Mouse (Mus musculus): Measurements from ENCODE around the gene Hoxb1. TPM values are rescaled to one million over a fixed set of nuclear protein-coding genes. Genes with fewer than 3 reads are reported as not detected.

The Hoxb1 gene
- total RNA-seq, 2 experiments from 2014 or later: not detected

DNA sequence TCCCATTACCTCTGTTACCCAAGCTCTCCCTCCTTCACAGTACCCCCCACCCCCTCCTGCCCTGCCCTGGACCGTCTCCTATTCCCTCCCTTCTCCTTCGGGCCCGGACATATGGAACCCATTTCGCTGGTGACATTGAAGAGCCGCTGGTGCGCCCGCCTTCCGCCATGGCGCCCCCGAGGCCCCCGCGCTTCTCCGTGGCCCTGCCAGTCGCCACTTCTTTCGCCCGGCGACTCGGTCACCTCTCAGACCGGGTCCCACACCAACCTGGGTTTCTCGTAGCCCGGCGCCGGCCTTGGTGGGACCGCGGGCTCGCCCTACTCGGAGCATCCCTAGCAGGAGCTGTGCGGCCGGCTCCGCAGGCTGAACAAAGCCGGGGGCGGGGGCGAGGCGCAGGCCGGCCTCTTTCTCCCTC lies 32.9 kb upstream of the Hoxb1 start:
- intact Hi-C loops (cut with DNase I): loop anchor here (10.0 kb wide), 1 partner anchor 138 kb away; the partner anchor contains the start of gene Hoxb13
- DNase-seq (ENCODE audit: low spot score in 2 of 2): no peak

DNA sequence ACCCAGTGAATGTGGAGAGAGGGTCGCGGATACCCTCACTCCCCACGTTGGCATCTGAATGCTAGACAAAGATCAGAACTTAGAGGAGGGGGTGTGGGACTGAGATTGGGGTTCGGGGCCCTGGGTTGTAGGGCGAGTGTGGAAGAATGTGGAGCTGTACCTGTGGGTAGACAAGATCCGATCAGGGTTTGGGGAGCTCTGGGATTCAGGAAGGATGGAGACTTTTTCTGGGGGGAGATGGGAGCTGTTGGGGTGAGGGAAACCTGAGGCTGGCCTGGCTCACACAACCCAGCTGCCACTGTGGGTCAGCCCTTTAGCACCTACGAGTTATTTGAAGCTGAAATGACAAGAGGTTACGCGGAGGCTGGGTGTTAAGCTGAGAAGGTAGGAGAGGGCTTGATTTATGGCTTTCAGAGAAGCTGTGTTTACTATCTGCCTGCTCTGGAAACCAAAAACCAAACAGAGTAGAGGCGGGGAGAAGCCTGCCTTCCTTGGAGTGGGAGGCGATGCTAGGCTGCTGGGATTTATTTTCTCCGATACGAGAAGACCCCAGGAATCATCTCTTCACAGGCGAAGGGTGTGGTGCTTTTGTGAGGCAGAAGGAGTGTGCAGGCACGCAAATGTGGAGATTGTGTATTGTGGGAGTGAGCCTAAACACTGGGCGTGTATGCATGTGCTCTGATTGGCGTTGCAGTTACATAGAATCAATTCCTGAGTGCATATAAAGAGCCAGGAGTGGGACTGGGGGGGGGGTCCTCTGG lies 32.1 kb upstream of the Hoxb1 start:
- intact Hi-C loops (cut with DNase I): loop anchor here (10.0 kb wide), 1 partner anchor 139 kb away; the partner anchor contains the start of gene Hoxb13
- DNase-seq (ENCODE audit: low spot score in 2 of 2): no peak

DNA sequence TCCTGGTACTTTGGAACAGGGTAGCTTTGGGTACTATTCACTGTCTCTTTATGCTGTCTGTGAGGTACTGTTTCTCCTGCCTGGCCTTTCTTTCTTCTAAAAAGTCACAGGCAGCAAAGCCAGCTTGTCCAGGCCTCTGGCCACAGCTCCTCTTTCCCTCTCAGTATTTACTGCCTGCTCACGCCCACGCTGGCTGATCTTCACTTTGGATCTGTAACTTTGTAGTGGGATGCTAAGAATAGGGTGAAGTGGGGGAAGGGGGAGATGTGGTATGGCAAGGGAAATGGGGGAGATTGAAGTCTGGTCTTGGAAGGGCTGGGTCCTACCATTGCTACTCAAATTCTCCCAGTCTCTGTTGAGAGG lies 31.6 kb upstream of the Hoxb1 start:
- DNase-seq (ENCODE audit: low spot score in 2 of 2): no peak
- intact Hi-C loops (cut with DNase I): loop anchor here (10.0 kb wide), 1 partner anchor 139 kb away; the partner anchor contains the start of gene Hoxb13

DNA sequence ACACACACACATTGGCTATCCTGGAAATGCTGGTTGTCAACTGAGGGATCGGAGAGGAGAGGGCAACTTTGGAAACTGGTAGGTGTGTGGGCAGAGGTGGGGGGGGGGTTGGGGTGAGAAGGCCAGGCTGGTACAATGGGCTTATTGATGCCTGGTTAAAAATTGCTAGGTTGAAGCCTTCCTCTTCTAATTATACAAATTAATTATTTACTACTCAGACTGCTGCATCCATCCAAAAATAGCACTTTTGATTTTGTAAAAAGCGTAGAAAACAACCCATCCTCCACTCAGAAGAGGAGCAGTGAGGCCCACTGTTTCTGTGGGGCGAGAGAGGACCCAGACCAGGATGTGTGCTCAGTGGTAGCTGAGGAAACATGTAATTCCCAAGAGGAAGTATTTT lies 30.6 kb upstream of the Hoxb1 start:
- intact Hi-C loops (cut with DNase I): loop anchor here (10.0 kb wide), 1 partner anchor 140 kb away; the partner anchor contains the start of gene Hoxb13
- no peak for DNase-seq (ENCODE audit: low spot score in 2 of 2)

DNA sequence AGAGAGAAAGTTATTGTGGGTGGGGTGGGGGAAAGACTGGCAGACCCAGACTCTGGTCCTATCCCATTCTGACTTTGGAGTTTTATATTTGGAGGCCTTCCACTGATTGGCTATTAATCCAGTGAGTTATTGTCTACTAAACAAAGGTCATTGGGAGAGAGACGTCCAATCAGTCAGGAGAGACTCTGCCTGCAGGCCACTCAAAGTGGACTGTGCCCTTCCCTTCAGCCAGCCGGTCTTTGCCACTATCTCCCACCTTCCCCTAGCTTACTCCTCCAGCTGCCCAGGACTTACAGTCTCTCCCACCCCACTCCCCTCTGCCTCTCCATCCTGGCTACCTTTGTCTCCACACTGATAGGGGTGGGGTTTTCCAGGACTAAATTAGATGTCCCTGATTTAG lies 29.0 kb upstream of the Hoxb1 start:
- intact Hi-C loops (cut with DNase I): loop anchor here (10.0 kb wide), 1 partner anchor 142 kb away; the partner anchor contains the start of gene Hoxb13
- no peak for DNase-seq (ENCODE audit: low spot score in 2 of 2)

DNA sequence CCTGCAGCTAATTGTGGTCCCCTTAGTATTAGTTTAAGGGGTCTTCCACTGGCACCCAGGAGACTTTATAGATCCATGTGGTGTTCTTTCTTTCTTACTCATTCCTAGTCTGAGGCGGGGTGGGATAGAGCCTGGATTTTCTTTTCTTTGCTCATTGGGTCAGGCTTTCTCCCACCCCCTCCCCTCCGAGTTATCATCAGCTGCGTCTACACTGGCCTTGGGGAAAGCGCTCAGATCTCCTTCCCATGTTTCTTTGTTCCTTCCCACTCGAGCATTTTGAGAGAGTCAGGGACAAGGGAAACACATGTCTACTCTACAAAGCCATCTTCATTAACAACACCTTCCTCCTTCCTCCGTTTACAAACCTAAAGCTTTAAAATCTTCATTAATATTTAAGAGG lies 28.5 kb upstream of the Hoxb1 start:
- intact Hi-C loops (cut with DNase I): loop anchor here (10.0 kb wide), 1 partner anchor 142 kb away; the partner anchor contains the start of gene Hoxb13

DNA sequence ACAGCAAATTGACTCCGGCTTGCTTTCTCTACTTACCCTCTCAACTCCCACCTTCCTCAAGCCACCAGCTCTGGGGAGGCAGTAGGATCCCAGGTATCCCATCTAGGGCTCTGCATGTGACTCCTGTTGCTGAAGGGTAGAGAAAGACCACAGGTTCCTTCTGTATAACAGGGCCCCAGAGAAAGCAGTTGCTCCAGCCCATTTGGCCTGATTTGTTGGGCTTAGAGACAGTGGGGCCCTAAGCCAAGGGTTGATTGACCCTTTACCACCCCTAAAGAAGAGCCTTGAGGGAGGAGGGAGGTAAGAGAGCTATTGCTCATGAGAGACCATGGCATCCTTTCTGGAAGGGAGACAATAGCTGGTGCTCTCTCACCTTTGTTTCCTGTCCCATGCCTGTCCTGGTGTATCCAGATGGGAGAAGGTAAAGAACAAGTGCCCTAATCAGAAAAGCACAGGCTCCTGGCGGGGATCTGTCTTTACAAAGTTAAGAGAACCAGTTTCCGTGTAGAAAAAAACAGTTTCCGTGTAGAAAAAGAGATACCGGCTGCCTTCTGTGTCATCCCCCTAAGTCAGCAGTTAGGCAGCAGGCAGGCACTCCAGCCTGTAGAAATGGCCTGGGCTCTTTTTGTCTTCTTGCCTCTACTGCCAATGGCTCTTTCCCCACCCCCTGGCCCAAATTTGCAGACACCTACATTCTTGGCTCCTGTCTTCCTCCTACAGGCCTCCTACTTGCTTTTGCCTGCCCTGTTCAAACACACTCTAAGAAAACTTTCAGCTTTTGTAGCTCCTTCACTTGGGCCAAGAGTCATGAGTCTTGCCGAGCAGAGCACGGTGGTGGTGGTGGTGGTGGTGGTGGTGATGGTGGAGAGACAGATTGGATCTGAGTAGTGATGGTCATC lies 26.3 kb upstream of the Hoxb1 start:
- intact Hi-C loops (cut with DNase I): loop anchor here (10.0 kb wide), 1 partner anchor 144 kb away; the partner anchor contains the start of gene Hoxb13
- no peak for DNase-seq (ENCODE audit: low spot score in 2 of 2)

More for the DNA sequence above, 28.5 kb upstream of the Hoxb1 start:
- no peak for DNase-seq (ENCODE audit: low spot score in 2 of 2)

DNA sequence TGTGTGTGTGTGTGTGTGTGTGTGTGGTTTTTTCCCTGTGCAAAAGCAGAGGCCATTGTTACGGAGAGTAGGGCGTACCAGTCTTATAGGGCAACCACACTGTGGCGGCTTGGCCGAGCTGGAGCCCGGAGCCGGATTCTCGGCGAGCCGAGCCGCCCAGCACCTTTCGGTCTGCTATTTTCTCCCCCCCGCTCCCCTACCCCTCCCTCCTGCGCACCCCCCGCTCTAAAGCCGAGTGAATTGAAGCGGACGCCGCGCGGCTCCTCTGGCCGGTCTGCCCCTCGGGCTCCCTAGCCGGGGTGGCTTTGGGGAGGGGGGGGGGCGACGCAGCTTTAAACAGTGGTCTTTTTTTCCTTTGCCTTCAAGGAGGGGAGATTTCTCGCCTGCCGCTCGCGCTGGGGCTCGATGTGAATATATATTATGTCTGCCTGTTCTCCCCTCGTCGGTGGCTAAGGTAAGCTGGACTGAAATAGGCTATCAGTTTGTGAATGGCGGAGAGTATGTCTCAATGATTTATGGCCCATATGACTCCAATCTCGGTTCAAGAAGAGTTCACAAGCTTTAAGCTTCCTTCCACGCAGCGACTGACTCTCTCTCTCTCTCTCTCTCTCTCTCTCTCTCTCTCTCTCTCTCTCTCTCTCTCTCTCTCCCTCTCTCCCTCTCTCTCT lies 24.7 kb upstream of the Hoxb1 start:
- intact Hi-C loops (cut with DNase I): loop anchor here (10.0 kb wide), 1 partner anchor 336 kb away; the partner anchor contains the start of gene Igf2bp1
- DNase-seq (ENCODE audit: low spot score in 2 of 2): no peak

DNA sequence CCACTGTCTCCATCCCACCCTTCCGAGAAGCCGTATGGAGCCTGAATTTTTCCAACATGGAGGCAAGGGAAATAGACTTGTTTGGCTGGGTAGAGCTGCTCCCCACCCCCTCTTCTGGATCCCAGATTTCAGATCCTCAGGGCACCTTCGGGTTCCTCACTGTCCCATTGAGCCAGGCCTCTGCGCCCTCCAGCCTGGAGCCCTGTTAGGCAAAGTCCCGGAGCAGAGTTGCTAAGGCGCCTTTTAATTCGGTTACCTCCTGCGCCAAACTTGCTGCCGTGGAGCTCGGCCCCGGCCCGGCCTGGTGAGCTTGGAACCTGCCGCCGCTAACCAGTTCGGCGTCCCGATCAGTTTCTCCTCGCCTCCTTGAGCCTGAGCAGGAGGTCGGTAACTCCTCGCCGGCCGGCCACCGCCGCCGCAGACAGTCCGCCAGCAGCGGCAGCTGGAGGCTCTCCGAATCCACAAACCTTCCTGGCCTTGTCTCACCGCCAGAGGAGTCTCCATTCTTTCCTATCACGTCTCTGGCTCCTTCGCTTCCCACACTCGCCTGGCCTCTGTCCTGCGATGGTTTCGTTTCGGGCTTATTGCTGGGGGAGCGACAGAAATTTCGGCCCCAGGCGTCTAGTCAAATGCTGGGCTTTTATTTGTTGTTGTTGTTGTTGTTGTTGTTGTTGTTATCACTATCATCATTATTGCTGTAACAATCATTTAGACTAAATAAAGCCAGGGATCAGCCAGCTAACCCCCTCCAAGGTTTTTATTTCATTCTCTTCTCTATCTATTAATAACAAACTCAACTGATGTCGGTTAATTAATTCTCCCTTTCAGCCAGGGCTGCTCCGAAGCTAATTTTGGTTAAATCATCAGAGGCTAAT lies 23.6 kb upstream of the Hoxb1 start:
- DNase-seq (ENCODE audit: low spot score in 2 of 2): no peak
- intact Hi-C loops (cut with DNase I): loop anchor here (10.0 kb wide), 1 partner anchor 337 kb away; the partner anchor contains the start of gene Igf2bp1

DNA sequence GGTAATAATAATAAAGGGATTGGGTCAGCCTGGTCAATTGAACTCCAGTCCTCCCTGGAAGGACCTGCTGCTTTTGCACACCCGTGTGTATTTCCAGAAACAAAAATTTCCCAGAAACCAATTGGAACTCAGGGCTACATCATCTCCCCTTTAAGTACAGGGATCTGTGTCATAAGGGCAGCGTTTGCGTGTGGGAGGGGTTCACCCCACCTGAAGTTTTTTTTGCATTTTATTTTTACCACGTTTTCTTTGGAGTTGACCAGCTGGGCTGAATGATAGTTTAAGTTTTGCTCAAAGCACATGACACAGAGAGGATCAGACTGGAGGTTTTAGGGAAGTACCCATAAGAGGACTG lies 23.0 kb upstream of the Hoxb1 start:
- intact Hi-C loops (cut with DNase I): loop anchor here (10.0 kb wide), 1 partner anchor 338 kb away; the partner anchor contains the start of gene Igf2bp1
- DNase-seq (ENCODE audit: low spot score in 2 of 2): no peak

DNA sequence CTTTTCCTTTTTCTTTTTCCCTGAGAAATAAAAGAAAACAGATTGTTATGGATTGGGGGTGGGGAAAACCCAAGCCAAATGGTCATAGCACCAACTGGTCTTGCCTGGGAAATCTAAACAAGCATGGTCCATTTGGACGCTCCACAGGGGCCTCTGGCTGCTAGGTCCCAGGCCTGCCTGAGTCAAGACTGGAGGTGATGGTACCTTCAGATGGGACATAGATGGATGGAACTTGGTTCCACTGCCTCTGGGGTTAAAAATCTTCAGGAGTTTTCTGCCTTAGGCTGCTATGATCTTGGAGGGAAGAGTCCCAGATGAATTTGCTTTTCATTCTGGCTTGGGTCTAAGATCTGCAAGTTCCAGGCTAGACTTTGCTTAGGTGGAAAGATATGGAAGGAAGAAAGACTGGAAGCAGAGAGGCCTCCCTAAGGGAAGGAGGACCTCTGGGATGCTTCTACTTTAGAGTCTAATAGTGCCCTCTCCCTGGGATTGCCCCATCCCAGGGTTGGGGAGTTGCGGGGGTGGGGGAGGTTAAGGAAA lies 22.3 kb upstream of the Hoxb1 start:
- intact Hi-C loops (cut with DNase I): loop anchor here (10.0 kb wide), 1 partner anchor 338 kb away; the partner anchor contains the start of gene Igf2bp1
- no peak for DNase-seq (ENCODE audit: low spot score in 2 of 2)

DNA sequence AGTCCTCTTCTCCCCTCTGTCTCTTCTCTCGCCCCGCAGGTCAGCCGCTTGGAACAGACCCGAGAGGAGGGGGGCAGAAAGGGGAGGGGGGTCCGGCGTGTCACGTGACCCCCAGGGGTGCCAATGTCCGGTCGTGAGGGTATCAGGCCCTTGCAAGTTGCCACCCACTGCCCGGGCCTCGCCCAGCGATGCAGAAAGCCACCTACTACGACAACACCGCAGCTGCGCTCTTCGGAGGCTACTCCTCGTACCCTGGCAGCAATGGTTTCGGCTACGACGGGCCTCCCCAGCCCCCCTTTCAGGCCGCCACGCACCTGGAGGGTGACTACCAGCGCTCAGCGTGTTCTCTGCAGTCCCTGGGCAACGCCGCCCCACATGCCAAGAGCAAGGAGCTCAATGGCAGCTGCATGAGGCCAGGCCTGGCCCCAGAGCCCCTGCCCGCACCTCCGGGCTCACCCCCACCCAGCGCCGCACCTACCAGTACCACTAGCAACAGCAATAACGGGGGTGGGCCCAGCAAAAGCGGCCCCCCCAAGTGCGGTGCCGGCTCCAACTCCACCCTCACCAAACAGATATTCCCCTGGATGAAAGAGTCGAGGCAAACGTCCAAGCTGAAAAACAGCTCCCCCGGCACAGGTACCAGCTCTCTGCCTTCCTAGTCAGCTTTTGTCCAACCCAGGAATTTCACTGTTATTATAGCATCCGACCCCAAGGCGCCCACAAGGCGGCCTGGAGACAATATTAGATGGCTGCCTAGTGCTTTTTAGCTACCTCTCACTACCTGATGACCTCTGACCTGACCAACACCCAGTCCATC lies 21.3 kb upstream of the Hoxb1 start:
- DNase-seq (ENCODE audit: low spot score in 2 of 2): no peak
- intact Hi-C loops (cut with DNase I): loop anchor here (10.0 kb wide), 1 partner anchor 339 kb away; the partner anchor contains the start of gene Igf2bp1

DNA sequence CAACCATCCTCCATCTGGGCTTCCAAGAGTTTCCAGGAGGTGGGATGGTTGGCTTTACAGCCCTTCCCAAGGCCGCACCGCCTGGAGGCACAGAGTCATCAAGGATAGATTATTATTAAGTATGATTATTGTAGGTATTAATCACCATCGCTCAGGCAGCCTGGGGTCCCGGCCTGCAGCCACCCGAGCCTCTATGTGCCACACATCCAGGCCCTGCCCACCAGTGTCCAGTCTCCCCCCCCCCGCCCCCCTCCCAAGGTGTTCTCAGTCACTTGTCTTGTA lies 20.7 kb upstream of the Hoxb1 start:
- intact Hi-C loops (cut with DNase I): loop anchor here (10.0 kb wide), 1 partner anchor 340 kb away; the partner anchor contains the start of gene Igf2bp1
- DNase-seq (ENCODE audit: low spot score in 2 of 2): no peak

DNA sequence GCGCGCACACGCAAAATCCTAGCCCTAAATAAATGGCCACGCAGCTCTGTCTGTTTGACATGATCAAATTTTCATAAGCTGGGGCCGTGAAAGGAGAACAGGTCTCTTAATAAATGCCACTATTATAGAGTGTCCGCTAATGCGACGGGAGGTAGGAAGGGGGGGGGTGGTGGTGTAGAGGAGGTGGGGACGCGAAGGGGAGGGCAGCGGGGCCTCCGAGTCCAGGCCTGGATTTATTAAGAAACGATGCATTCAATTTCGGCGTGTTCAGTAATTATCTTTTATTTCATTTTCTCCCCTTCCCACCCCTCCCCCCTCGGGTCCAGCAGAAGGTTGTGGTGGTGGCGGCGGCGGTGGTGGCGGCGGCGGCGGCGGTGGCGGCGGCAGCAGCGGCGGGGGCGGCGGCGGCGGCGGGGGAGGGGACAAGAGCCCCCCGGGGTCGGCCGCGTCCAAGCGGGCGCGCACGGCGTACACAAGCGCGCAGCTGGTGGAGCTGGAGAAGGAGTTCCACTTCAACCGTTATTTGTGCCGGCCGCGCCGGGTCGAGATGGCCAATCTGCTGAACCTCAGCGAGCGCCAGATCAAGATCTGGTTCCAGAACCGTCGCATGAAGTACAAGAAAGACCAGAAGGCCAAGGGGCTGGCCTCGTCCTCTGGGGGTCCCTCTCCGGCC lies 20.2 kb upstream of the Hoxb1 start:
- intact Hi-C loops (cut with DNase I): loop anchor here (10.0 kb wide), 1 partner anchor 341 kb away; the partner anchor contains the start of gene Igf2bp1

DNA sequence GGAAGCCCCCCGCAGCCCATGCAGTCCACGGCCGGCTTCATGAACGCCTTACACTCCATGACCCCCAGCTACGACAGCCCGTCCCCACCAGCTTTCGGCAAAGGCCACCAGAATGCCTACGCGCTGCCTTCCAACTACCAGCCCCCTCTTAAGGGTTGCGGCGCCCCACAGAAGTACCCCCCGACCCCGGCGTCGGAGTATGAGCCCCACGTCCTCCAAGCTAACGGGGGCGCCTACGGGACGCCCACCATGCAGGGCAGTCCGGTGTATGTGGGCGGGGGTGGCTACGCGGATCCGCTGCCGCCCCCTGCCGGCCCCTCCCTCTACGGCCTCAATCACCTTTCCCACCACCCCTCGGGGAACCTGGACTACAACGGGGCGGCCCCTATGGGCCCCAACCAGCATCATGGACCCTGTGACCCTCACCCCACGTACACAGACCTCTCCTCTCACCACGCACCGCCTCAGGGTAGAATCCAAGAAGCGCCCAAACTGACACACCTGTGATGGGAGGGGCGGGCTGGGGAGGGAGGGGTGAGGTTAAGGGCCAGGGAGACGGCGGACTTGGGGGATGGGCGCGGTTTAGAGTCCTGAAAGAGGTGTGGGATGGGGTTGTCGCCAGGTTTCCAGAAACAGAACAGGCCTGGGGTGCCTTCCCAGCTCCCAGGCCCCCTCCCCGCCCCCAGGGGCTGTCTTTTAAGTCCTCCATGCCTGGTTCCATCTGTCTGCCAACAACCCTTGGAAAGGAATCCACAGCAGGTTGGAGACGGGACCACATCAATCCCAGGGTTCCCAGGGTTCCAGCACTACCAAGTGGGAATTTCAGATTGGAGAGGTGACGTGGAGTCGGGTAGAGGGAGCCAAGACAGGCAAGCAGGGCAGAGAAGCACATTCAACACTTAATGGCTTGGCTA lies 19.4 kb upstream of the Hoxb1 start:
- DNase-seq (ENCODE audit: low spot score in 2 of 2): no peak
- intact Hi-C loops (cut with DNase I): loop anchor here (10.0 kb wide), 1 partner anchor 341 kb away; the partner anchor contains the start of gene Igf2bp1

More for the DNA sequence above, 20.2 kb upstream of the Hoxb1 start:
- DNase-seq (ENCODE audit: low spot score in 2 of 2): no peak
